Mouse (Mus musculus): ENCODE measurements around the gene Siglece. TPM values are rescaled to one million over a fixed set of nuclear protein-coding genes. Genes with fewer than 3 reads are reported as not detected.
"Not testable (repeated sequence)": the region's sequence is repeated elsewhere in the genome, so short reads cannot be mapped to it uniquely, and the experiment has no call there.

Siglece gene
- polyA plus RNA-seq, 1 experiment = 3.8 TPM

DNA sequence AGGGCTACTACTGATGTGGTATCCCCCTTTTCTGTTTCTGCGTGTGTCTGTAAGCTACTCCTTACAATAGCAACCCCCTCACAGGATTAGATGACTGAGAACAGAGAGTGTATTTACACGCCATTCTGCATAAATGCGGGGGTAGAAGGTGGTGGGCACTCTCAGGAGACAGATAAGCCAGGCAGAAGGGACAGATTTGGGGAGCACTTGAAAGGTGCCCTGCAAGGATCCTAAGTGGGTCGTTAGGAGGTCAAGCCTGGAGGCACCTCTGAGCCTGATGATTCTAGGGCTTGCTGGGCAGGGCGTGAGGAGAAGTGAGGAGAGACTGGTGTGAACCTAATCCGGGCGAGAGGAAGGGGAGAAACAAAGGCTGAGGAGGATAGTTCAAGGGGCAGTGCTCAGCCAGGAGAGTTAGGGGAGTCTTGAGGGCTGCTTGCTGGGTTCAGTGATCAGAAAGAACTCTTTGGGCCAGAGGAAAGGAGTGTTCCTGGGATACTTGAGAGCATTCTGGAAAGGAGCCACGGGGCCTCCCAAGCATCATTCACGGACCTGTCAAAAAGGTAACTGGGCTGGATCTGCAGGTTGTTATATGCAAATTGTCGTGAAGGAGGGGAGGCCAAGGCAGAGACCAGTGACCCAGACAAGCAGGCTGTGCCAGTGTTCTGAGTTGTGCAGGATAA, 12.8 kb upstream of the Siglece start:
- TF ChIP-seq POLR2A (IDR thresholded peaks at IDR 0.05; ENCODE audit: low read depth, low read length) (no peak), CTCF (conservative IDR thresholded peaks at IDR 0.05; ENCODE audit: insufficient read depth, insufficient read length, low read depth, low read length) (no peak)
- peak overlapping the region; percentile 75 for H3K4me3 ChIP-seq (ENCODE audit: insufficient read depth, low read depth, low read length)
- H3K27me3 ChIP-seq (replicated peaks; ENCODE audit: control insufficient read depth, insufficient read depth, low read length) = no peaks in the 10 kb centered on the region
- peaks cover 4% of the 10 kb centered on the region; the same call in 1 of the 2 replicates for H3K4me1 ChIP-seq (ENCODE audit: control insufficient read depth, insufficient read depth, low read length)
- DNase-seq = peak; percentile 32
- peaks cover 2% of the 10 kb centered on the region; the same call in 1 of the 2 replicates for H3K36me3 ChIP-seq (ENCODE audit: control insufficient read depth, insufficient read depth, low read length)
- H3K27ac ChIP-seq (ENCODE audit: insufficient read depth, low read depth, low read length) = no peak overlapping the region
- 10% methylated on average over 10 of the region's 10 CpGs for WGBS

DNA sequence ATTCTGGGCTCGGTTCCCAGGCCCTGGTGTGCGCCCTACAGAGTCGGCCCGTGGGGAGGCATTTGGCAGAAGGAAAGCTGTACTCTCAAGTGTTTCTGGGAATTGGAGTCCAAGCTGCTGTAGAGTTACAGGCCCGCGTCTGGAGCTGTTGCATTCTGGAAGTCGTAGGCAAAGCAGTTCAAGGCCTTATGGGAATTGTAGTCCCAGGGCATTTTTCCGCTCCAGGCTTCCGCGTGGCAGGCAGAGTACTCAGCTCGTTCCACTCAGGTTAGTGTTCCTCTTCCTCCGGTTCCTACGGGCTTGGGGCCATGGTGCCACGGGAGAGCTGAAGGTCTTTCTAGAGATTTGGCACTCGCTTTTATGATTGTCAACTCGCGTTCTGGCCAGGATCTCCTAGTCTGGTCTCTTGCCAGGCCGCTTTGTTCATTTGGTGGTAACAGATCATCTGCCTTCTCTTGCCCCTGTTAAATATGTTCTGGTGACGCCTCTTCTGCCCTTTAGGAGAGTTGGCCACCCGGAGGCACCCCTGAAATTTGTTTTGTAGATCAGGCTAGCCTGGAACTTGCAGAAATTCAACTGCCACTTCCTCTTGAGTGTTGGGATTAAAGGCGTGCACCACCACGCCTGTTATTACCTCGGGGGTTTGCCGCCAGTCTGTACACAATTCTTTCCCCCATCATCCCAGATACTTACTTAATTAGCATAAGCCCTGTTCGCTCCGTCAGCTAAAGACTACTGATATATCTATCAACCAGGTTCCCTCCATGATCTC, 12.0 kb upstream of the Siglece start, which contains the start of gene Ctu1:
Ctu1 (plus strand) TSS at position 208 of the 772 bp plus-strand sequence.
- H3K27me3 ChIP-seq (replicated peaks; ENCODE audit: control insufficient read depth, insufficient read depth, low read length) = no peaks in the 10 kb centered on the region
- H3K27ac ChIP-seq (ENCODE audit: insufficient read depth, low read depth, low read length) = peak within 1 kb of the TSS; percentile 65; the same call in 1 of the 2 replicates
- H3K36me3 ChIP-seq (ENCODE audit: control insufficient read depth, insufficient read depth, low read length) = no peaks in the 10 kb centered on the region
- DNase-seq = peak; percentile 98
- H3K4me1 ChIP-seq (ENCODE audit: control insufficient read depth, insufficient read depth, low read length) = peaks cover 4% of the 10 kb centered on the region; the same call in 1 of the 2 replicates
- 1% methylated on average over 26 of the region's 26 CpGs for WGBS
- TF ChIP-seq POLR2A (IDR thresholded peaks at IDR 0.05; ENCODE audit: low read depth, low read length) (peak; percentile 16), CTCF (conservative IDR thresholded peaks at IDR 0.05; ENCODE audit: insufficient read depth, insufficient read length, low read depth, low read length) (no peak)
- H3K4me3 ChIP-seq (ENCODE audit: insufficient read depth, low read depth, low read length) = peak within 1 kb of the TSS; percentile 75

DNA sequence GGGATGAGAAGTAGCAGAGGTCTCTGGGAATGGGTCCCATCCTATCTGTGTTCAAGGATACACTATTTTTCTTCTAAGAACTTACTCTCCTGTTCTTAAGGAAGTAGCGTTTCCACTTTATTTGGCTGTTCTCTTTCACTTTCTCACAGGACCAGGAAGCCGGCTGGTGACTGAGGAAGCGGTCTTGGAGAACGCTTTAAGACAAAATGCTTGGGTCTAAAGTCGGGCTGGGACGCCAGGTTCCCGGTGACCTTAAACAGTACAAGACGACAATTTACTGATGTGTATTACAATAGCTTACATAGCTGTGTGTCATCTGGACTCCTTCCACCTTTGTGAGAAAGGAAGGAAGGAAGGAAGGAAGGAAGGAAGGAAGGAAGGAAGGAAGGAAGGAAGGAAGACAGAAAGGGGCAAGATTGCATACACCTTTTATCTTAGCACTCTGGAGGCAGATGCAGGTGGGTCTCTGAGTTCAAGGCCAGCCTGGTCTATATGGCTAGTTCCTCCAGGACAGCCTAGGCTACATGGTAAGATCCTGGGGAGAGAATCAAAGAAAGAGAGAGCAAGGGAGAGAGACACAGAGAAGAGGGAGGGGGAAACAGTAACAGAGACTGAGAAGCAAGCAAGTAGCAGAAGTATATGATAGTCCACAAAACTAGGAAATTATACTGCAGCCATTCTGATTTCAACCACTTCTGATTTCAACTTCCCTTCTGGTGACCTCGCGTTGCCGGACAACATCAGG, 11.3 kb upstream of the Siglece start:
- no peak for TF ChIP-seq CTCF (conservative IDR thresholded peaks at IDR 0.05; ENCODE audit: insufficient read depth, insufficient read length, low read depth, low read length)
- TF ChIP-seq POLR2A (IDR thresholded peaks at IDR 0.05; ENCODE audit: low read depth, low read length) = no peak
- peak overlapping the region; percentile 65; the same call in 1 of the 2 replicates for H3K27ac ChIP-seq (ENCODE audit: insufficient read depth, low read depth, low read length)
- 64% methylated on average over 11 of the region's 11 CpGs for WGBS
- H3K4me1 ChIP-seq (ENCODE audit: control insufficient read depth, insufficient read depth, low read length) = peaks cover 4% of the 10 kb centered on the region; the same call in 1 of the 2 replicates
- H3K4me3 ChIP-seq (ENCODE audit: insufficient read depth, low read depth, low read length) = peak overlapping the region; percentile 25
- no peaks in the 10 kb centered on the region for H3K27me3 ChIP-seq (replicated peaks; ENCODE audit: control insufficient read depth, insufficient read depth, low read length)
- no peaks in the 10 kb centered on the region for H3K36me3 ChIP-seq (ENCODE audit: control insufficient read depth, insufficient read depth, low read length)
- DNase-seq = no peak

DNA sequence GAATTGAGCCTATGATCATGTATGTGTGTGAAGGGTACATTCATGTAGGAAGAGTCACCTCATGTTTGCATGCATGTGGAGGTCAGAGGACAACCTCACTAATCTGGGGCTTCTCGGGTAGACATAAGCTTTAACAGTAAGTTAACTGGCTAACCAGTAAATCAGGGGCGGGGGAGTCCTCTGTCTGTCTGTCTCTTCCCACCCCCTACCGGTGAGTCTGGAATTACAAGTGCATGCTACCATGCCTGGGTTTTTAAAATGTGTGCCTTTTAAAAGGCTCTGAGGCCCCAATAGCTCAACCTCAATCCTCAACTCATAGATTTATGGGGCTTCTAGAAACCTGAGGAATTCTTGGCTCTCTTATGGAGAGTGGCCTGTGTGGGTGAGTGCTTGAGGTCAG, 8.6 kb upstream of the Siglece start:
- Histone ChIP-seq H3K36me3 (ENCODE audit: control insufficient read depth, insufficient read depth, low read length) (no peaks in the 10 kb centered on the region), H3K27me3 (replicated peaks; ENCODE audit: control insufficient read depth, insufficient read depth, low read length) (no peaks in the 10 kb centered on the region), H3K27ac (ENCODE audit: insufficient read depth, low read depth, low read length) (no peak overlapping the region), H3K4me3 (ENCODE audit: insufficient read depth, low read depth, low read length) (no peak overlapping the region), H3K4me1 (ENCODE audit: control insufficient read depth, insufficient read depth, low read length) (peaks cover 4% of the 10 kb centered on the region; the same call in 1 of the 2 replicates)
- peak; percentile 7 for DNase-seq
- 6% methylated on average over 3 of the region's 3 CpGs for WGBS
- TF ChIP-seq POLR2A (IDR thresholded peaks at IDR 0.05; ENCODE audit: low read depth, low read length) (no peak), CTCF (conservative IDR thresholded peaks at IDR 0.05; ENCODE audit: insufficient read depth, insufficient read length, low read depth, low read length) (0 out of 2 replicates have a peak, but pooled peaks have one; percentile 21)

DNA sequence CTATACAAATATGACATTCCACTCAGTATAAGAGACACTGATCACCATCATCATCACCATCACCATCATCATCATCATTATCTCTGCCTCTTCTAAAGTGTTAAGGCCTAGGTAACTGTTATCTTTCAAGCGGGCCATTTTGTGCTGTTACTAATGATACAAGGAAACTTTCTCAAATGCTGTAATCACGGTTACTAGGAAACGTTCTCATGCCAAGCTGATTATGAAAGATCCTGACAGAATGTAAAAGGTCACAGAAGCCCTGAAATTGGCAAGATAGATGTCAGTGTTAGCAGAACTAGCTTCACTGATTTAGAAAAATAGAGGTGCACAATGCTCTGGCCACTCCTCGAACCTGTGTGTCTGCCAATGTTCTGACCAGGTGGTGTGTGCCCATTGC, 7.3 kb upstream of the Siglece start:
- H3K4me3 ChIP-seq (ENCODE audit: insufficient read depth, low read depth, low read length); DNase-seq; H3K27ac ChIP-seq (ENCODE audit: insufficient read depth, low read depth, low read length); H3K4me1 ChIP-seq (ENCODE audit: control insufficient read depth, insufficient read depth, low read length); H3K36me3 ChIP-seq (ENCODE audit: control insufficient read depth, insufficient read depth, low read length); H3K27me3 ChIP-seq (replicated peaks; ENCODE audit: control insufficient read depth, insufficient read depth, low read length): not testable (repeated sequence)
- WGBS = 86% methylated on average over 4 of the region's 4 CpGs

DNA sequence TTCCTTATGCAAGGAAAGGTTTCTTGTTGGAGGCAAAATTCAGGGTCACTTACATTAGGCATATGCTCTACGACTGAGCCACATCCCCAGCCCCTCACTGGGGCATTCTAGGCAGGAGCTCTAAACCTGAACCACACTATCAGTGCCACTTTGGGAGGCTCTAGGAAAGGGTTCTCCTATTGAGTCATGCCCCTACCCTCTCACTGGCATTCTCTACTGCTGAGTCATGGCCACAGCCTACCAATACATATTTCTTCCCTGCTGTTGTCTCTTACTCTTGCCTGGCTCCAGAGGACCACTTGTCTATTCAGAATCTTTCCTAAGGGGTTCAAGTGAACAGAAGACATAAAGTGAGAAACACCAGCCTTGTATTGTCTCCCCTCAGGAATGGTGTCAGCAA, 2.8 kb upstream of the Siglece start:
- TF ChIP-seq POLR2A (IDR thresholded peaks at IDR 0.05; ENCODE audit: low read depth, low read length) (no peak), CTCF (conservative IDR thresholded peaks at IDR 0.05; ENCODE audit: insufficient read depth, insufficient read length, low read depth, low read length) (no peak)
- H3K27me3 ChIP-seq (replicated peaks; ENCODE audit: control insufficient read depth, insufficient read depth, low read length) = no peaks in the 10 kb centered on the region
- no peaks in the 10 kb centered on the region for H3K4me1 ChIP-seq (ENCODE audit: control insufficient read depth, insufficient read depth, low read length)
- no peak overlapping the region for H3K27ac ChIP-seq (ENCODE audit: insufficient read depth, low read depth, low read length)
- no peak overlapping the region for H3K4me3 ChIP-seq (ENCODE audit: insufficient read depth, low read depth, low read length)
- no peak for DNase-seq
- WGBS = 91% methylated on average over 1 of the region's 1 CpGs
- no peaks in the 10 kb centered on the region for H3K36me3 ChIP-seq (ENCODE audit: control insufficient read depth, insufficient read depth, low read length)

Measured in kidney, adult 2 months (tissue).